ENCODE assay signal across 8 mouse cellular contexts in the genomic region with DNA sequence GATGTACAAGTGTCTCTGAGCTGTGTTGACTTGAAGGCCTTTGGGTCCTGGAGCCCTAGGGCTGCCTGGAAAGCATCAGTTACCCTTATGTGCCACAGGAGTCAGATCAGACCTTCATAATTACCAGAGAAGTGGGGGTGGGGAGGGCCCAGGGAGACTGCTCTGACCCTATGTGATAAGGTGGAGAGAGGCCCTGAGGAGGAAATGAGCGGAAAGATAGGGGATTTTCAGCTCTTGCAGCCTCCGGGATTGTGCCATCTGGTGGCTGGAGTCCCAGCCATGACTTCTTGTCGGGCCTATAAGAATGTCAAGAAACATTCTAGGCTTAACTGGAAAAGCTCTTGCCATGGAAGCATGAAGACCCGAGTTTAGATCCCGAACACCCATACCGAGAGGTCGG. TPM values are rescaled to one million over a fixed set of nuclear protein-coding genes. Genes with fewer than 3 reads are reported as not detected.
A peak's percentile ranks its signal among the peaks of the same experiment; 100 is the strongest.
DNase-seq lines count a peak whose midpoint lies in the region; ATAC-seq and TF ChIP-seq lines count a peak whose summit lies in the region.

No protein-coding gene starts in this region.

- H3K27ac ChIP-seq in gastrocnemius, adult 2 months = no peak overlapping the region
- H3K27ac ChIP-seq in ES-E14 (ENCODE audit: insufficient read depth, low read depth, low read length, poor library complexity, severe bottlenecking) = no peak overlapping the region
- H3K27ac ChIP-seq in thymus, adult 2 months (ENCODE audit: control insufficient read depth, insufficient read depth, low read length) = no peak overlapping the region
- no peak overlapping the region for H3K27ac ChIP-seq in embryonic facial prominence, embryonic 10.5 days (replicated peaks)

- in situ Hi-C loops in ES-E14 (cut with MboI; ENCODE audit: low sequenced_read_pairs in 2 of 2, unreplicated experiment in 2 of 2) = no loop called here

- no peaks in the 10 kb centered on the region for H3K9me3 ChIP-seq in ES-E14 (ENCODE audit: control insufficient read depth, insufficient read depth, low read depth, low read length)
- no peaks in the 10 kb centered on the region for H3K9me3 ChIP-seq in embryonic facial prominence, embryonic 10.5 days

- no peaks in the 10 kb centered on the region for H3K36me3 ChIP-seq in ES-E14 (ENCODE audit: control insufficient read depth, insufficient read depth, low read length, poor library complexity, severe bottlenecking)
- H3K36me3 ChIP-seq in thymus, adult 2 months (ENCODE audit: control insufficient read depth, insufficient read depth, low read length) = no peaks in the 10 kb centered on the region
- H3K36me3 ChIP-seq in embryonic facial prominence, embryonic 10.5 days (replicated peaks) = no peaks in the 10 kb centered on the region

- ATAC-seq in granulocyte monocyte progenitor cell, adult 5-6 weeks (replicated peaks; ENCODE audit: poor library complexity, severe bottlenecking) = peak; percentile 78

- H3K27me3 ChIP-seq in thymus, adult 2 months (ENCODE audit: control insufficient read depth, insufficient read depth, low read length) = no peaks in the 10 kb centered on the region
- H3K27me3 ChIP-seq in embryonic facial prominence, embryonic 10.5 days (replicated peaks; ENCODE audit: low read depth, poor library complexity, severe bottlenecking) = no peaks in the 10 kb centered on the region

- no peak for DNase-seq in gastrocnemius, adult 2 months
- DNase-seq in gastrocnemius, postnatal 36 days = no peak
- DNase-seq in ES-E14 (ENCODE audit: low read depth, low spot score) = no peak
- peak; percentile 37 for DNase-seq in lung, postnatal 14 days
- no peak for DNase-seq in left cerebral cortex, adult 9 months (ENCODE audit: low spot score in 2 of 2)
- DNase-seq in thymus, adult 2 months = no peak
- no peak for DNase-seq in embryonic facial prominence, embryonic 10.5 days (ENCODE audit: low spot score)

- TF ChIP-seq CTCF in gastrocnemius, adult 2 months (IDR thresholded peaks at IDR 0.05) = peak; percentile 37
- TF ChIP-seq CTCF in thymus, adult 2 months (IDR thresholded peaks at IDR 0.05; ENCODE audit: borderline replicate concordance, control insufficient read depth, extremely low read depth, insufficient read depth, low read length, poor library complexity) = no peak

- WGBS in thymus, adult 2 months = 75% methylated on average over 7 of the region's 7 CpGs
- WGBS in embryonic facial prominence, embryonic 10.5 days = 75% methylated on average over 7 of the region's 7 CpGs

- no peak overlapping the region for H3K9ac ChIP-seq in ES-E14 (ENCODE audit: insufficient read depth, low read depth, low read length, poor library complexity, severe bottlenecking)

- no peak for TF ChIP-seq POLR2A in thymus, adult 2 months (IDR thresholded peaks at IDR 0.05; ENCODE audit: control insufficient read depth, extremely low read depth, insufficient read depth, low read length, poor library complexity)

- no peaks in the 10 kb centered on the region for H3K4me1 ChIP-seq in ES-E14 (ENCODE audit: control insufficient read depth in 2 of 2, insufficient read depth in 2 of 2, low read length in 2 of 2, poor library complexity in 1 of 2)
- H3K4me1 ChIP-seq in thymus, adult 2 months (replicated peaks; ENCODE audit: control insufficient read depth, insufficient read depth, low read length) = no peaks in the 10 kb centered on the region
- H3K4me1 ChIP-seq in embryonic facial prominence, embryonic 10.5 days = peaks cover 3% of the 10 kb centered on the region; the same call in 1 of the 2 replicates

- no peak overlapping the region for H3K4me3 ChIP-seq in gastrocnemius, adult 2 months
- no peak overlapping the region for H3K4me3 ChIP-seq in ES-E14 (ENCODE audit: insufficient read depth in 1 of 2, low read depth in 1 of 2, low read length in 2 of 2, poor library complexity in 1 of 2, severe bottlenecking in 1 of 2)
- no peak overlapping the region for H3K4me3 ChIP-seq in thymus, adult 2 months (ENCODE audit: control insufficient read depth, insufficient read depth, low read length)
- H3K4me3 ChIP-seq in embryonic facial prominence, embryonic 10.5 days = no peak overlapping the region

- intact Hi-C loops in gastrocnemius, adult 2 months (cut with DNase I) = no loop called here
- intact Hi-C loops in gastrocnemius, postnatal 36 days (cut with DNase I) = no loop called here

TF ChIP-seq in ES-E14, 5 proteins besides CTCF, POLR2A, EP300 and RAD21:
- TF ChIP-seq MAFK (IDR thresholded peaks at IDR 0.05; ENCODE audit: insufficient read depth, low read depth, low read length) (no peak), ZNF384 (IDR thresholded peaks at IDR 0.05; ENCODE audit: low read depth, low read length) (no peak), HCFC1 (IDR thresholded peaks at IDR 0.05; ENCODE audit: borderline replicate concordance, insufficient read depth, low read length) (no peak), ZC3H11A (IDR thresholded peaks at IDR 0.05; ENCODE audit: borderline replicate concordance, low read depth, low read length) (0 out of 2 replicates have a peak, but pooled peaks have one; percentile 19), CHD2 (IDR thresholded peaks at IDR 0.05; ENCODE audit: low read depth, low read length) (no peak)

RNA-seq across cellular contexts. Expression of a gene that starts 3.2 kb away (rescaled TPM):
- total RNA-seq in gastrocnemius, adult 2 months (2021) = not detected
- not detected for total RNA-seq in gastrocnemius, postnatal 36 days (2021)
- 0.18 TPM in 1 of 2 replicates, not detected in the other for total RNA-seq in ES-E14 (2012; rRNA removed)
- not detected in 2 replicates for total RNA-seq in granulocyte monocyte progenitor cell, adult 5-6 weeks (2014; fragmentation: Nextera tagmentation)
- total RNA-seq in granulocyte monocyte progenitor cell, adult 5-6 weeks (2017) = 0.43 and 1.0 TPM in 2 replicates
- 0.48 and 1.6 TPM in 2 replicates for polyA plus RNA-seq in thymus, adult 2 months (2012; rRNA removed)
- polyA plus RNA-seq in embryonic facial prominence, embryonic 10.5 days (2016; fragmentation: Nextera tagmentation; extraction: Ambion mirVana) = 4.3 and 5.2 TPM in 2 replicates

RNA-seq across cellular contexts. Expression of a gene that starts 10.2 kb away (rescaled TPM):
- total RNA-seq in gastrocnemius, adult 2 months (2021) = 1,000 to 10,000 TPM; 1,018 to 1,329 TPM
- total RNA-seq in gastrocnemius, postnatal 36 days (2021) = 1,000 to 10,000 TPM in 1 of 2 experiments, 100 to 1,000 TPM in 1; 994 to 1,118 TPM
- 37.4 and 44.3 TPM in 2 replicates for total RNA-seq in ES-E14 (2012; rRNA removed)
- total RNA-seq in granulocyte monocyte progenitor cell, adult 5-6 weeks (2014; fragmentation: Nextera tagmentation) = 648 and 734 TPM in 2 replicates
- 282 and 442 TPM in 2 replicates for total RNA-seq in granulocyte monocyte progenitor cell, adult 5-6 weeks (2017)
- 273 and 315 TPM in 2 replicates for polyA plus RNA-seq in thymus, adult 2 months (2012; rRNA removed)
- polyA plus RNA-seq in embryonic facial prominence, embryonic 10.5 days (2016; fragmentation: Nextera tagmentation; extraction: Ambion mirVana) = 555 and 612 TPM in 2 replicates

RNA-seq across cellular contexts. Expression of a gene that starts 14.8 kb away (rescaled TPM):
- 10 to 100 TPM; 24.3 to 25.0 TPM for total RNA-seq in gastrocnemius, adult 2 months (2021)
- total RNA-seq in gastrocnemius, postnatal 36 days (2021) = 10 to 100 TPM; 23.4 to 24.7 TPM
- total RNA-seq in ES-E14 (2012; rRNA removed) = 207 and 324 TPM in 2 replicates
- total RNA-seq in granulocyte monocyte progenitor cell, adult 5-6 weeks (2014; fragmentation: Nextera tagmentation) = 201 and 252 TPM in 2 replicates
- 362 and 363 TPM in 2 replicates for total RNA-seq in granulocyte monocyte progenitor cell, adult 5-6 weeks (2017)
- 252 and 284 TPM in 2 replicates for polyA plus RNA-seq in thymus, adult 2 months (2012; rRNA removed)
- 92.6 and 95.4 TPM in 2 replicates for polyA plus RNA-seq in embryonic facial prominence, embryonic 10.5 days (2016; fragmentation: Nextera tagmentation; extraction: Ambion mirVana)

RNA-seq across cellular contexts. Expression of a gene that starts 19.2 kb away (rescaled TPM):
- total RNA-seq in gastrocnemius, adult 2 months (2021) = 10 to 100 TPM; 38.7 to 56.3 TPM
- total RNA-seq in gastrocnemius, postnatal 36 days (2021) = 10 to 100 TPM; 43.1 to 48.1 TPM
- 52.4 and 63.4 TPM in 2 replicates for total RNA-seq in ES-E14 (2012; rRNA removed)
- 76.8 and 88.4 TPM in 2 replicates for total RNA-seq in granulocyte monocyte progenitor cell, adult 5-6 weeks (2014; fragmentation: Nextera tagmentation)
- total RNA-seq in granulocyte monocyte progenitor cell, adult 5-6 weeks (2017) = 213 and 215 TPM in 2 replicates
- polyA plus RNA-seq in thymus, adult 2 months (2012; rRNA removed) = 62.8 and 67.4 TPM in 2 replicates
- 121 and 133 TPM in 2 replicates for polyA plus RNA-seq in embryonic facial prominence, embryonic 10.5 days (2016; fragmentation: Nextera tagmentation; extraction: Ambion mirVana)

RNA-seq across cellular contexts. Expression of a gene that starts 38.1 kb away (rescaled TPM):
- 10 to 100 TPM; 18.2 to 23.2 TPM for total RNA-seq in gastrocnemius, adult 2 months (2021)
- total RNA-seq in gastrocnemius, postnatal 36 days (2021) = 10 to 100 TPM; 19.2 to 21.2 TPM
- 63.8 and 83.0 TPM in 2 replicates for total RNA-seq in ES-E14 (2012; rRNA removed)
- 56.8 and 68.4 TPM in 2 replicates for total RNA-seq in granulocyte monocyte progenitor cell, adult 5-6 weeks (2014; fragmentation: Nextera tagmentation)
- total RNA-seq in granulocyte monocyte progenitor cell, adult 5-6 weeks (2017) = 40.2 and 42.2 TPM in 2 replicates
- 99.3 and 107 TPM in 2 replicates for polyA plus RNA-seq in thymus, adult 2 months (2012; rRNA removed)
- polyA plus RNA-seq in embryonic facial prominence, embryonic 10.5 days (2016; fragmentation: Nextera tagmentation; extraction: Ambion mirVana) = 195 and 208 TPM in 2 replicates
